Mouse (Mus musculus) olfactory bulb, adult 2 months (tissue): Measurements from ENCODE around the gene Rhbdl3.

Experiments used
- CTCF ChIP-seq: fragments of 200-500 bp; IDR thresholded peaks from 2 replicates; pipeline ENCODE4 v1.5.1; 2012; ENCODE audit warnings: low read depth, mild to moderate bottlenecking, low read length, moderate library complexity; ENCODE audit not compliant: insufficient read depth
- POLR2A ChIP-seq: fragments of 200-500 bp; IDR thresholded peaks from 2 replicates; pipeline ENCODE4 v1.6.1; 2012; ENCODE audit warnings: mild to moderate bottlenecking, low read depth, low read length, moderate library complexity; ENCODE audit not compliant: insufficient read depth

GRCm38 (mm10) chr11:80368949-80369348 is 68.2 kb downstream of the Rhbdl3 start:
- TF ChIP-seq CTCF = no peak
- no peak for TF ChIP-seq POLR2A
